Mouse (Mus musculus) stomach, postnatal 0 days (tissue): Measurements from ENCODE around the gene Cers3. TPM values are rescaled to one million over a fixed set of nuclear protein-coding genes. Genes with fewer than 3 reads are reported as not detected.

ENCODE experiments used
- ATAC-seq: fragments of 200-750 bp; cut with Nextera tagmentation; 2 replicates; pipeline ENCODE4 v1.8.0; 2017; ENCODE audit not compliant: low FRiP score, low TSS enrichment
- DNase-seq: peaks from one replicate; pipeline ENCODE4 v3.0.0-alpha.2; 2016; ENCODE audit warnings: low spot score
- H3K27ac ChIP-seq: fragments of 300-500 bp; sonication (generic); replicated peaks from 2 replicates; pipeline ENCODE4 v1.5.1; 2014; ENCODE audit warnings: mild to moderate bottlenecking, control low read depth
- H3K27me3 ChIP-seq: fragments of 300-500 bp; sonication (generic); 2 replicates; pipeline ENCODE4 v1.6.1; 2014; ENCODE audit warnings: low read length; ENCODE audit not compliant: control insufficient read depth, insufficient read depth
- H3K36me3 ChIP-seq: fragments of 300-500 bp; sonication (generic); 2 replicates; pipeline ENCODE4 v1.6.1; 2014; ENCODE audit warnings: low read length, mixed read lengths; ENCODE audit not compliant: control insufficient read depth, insufficient read depth
- H3K4me1 ChIP-seq: fragments of 300-500 bp; sonication (generic); replicated peaks from 2 replicates; pipeline ENCODE4 v1.6.1; 2014; ENCODE audit warnings: antibody characterized with exemption; ENCODE audit not compliant: control insufficient read depth, insufficient read depth
- H3K4me2 ChIP-seq: fragments of 300-500 bp; sonication (generic); replicated peaks from 2 replicates; pipeline ENCODE4 v1.6.1; 2014; ENCODE audit warnings: low read depth, mild to moderate bottlenecking, control low read depth, moderate library complexity
- H3K4me3 ChIP-seq: fragments of 300-500 bp; sonication (generic); 2 replicates; pipeline ENCODE4 v1.5.1; 2014; ENCODE audit warnings: low read depth, low read length, control low read depth
- H3K9ac ChIP-seq: fragments of 300-500 bp; sonication (generic); 2 replicates; pipeline ENCODE4 v1.6.1; 2014; ENCODE audit warnings: mild to moderate bottlenecking, low read length, control low read depth, mixed read lengths
- H3K9me3 ChIP-seq: fragments of 300-500 bp; sonication (generic); 2 replicates; pipeline ENCODE4 v1.6.1; 2016; ENCODE audit warnings: low read length; ENCODE audit not compliant: control insufficient read depth
- CTCF ChIP-seq: IDR thresholded peaks from 2 replicates; pipeline ENCODE4 v1.5.1; 2016; ENCODE audit warnings: antibody characterized with exemption, low read depth, mild to moderate bottlenecking, moderate library complexity
- EP300 ChIP-seq: optimal IDR thresholded peaks from 2 replicates; pipeline ENCODE3; 2016; ENCODE audit warnings: antibody characterized with exemption
- WGBS: fragments of 180-500 bp; shearing (Covaris S2); extraction: QIAGEN DNeasy Blood & Tissue Kit; methylation state at CpG from one replicate; pipeline ENCODE4 v1.1.7; 2014; 5-methylcytosine and 5-hydroxymethylcytosine counted together
- polyA plus RNA-seq: library from polyadenylated mRNA; unstranded; fragments of >200 nt; fragmentation: Nextera tagmentation; extraction: Ambion mirVana; gene quantifications from 2 replicates; pipeline ENCODE4 v1.2.1, GENCODE M21; 2015

The Cers3 gene
- polyA plus RNA-seq, 1 experiment from 2014 or later = 40.8 TPM

DNA sequence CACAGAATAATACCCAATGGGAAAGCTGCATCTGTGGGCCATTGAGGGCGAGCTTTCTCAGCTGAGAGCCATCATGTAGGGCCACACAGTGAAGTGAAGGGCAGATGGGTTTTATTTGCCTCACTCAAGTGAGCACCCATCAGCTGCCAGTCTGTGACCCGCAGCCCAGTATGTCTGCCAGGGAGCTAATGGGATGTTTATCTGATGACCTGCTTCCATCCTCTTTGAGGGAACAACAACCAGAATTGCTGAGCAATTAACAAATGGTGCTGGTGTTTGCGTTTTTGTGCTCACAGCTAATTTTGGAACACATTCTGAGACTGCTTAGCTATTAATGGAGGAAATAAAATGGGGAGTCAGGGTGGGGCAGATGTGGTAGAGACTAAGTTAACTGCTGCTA lies 108.9 kb downstream of the Cers3 start:
- TF ChIP-seq CTCF = no peak
- no peak for TF ChIP-seq EP300
- no peak overlapping the region for H3K4me3 ChIP-seq
- DNase-seq (no peak), ATAC-seq (no peak)
- no peaks in the 10 kb centered on the region for H3K4me1 ChIP-seq
- no peak overlapping the region for H3K27ac ChIP-seq
- H3K9me3 ChIP-seq = no peaks in the 10 kb centered on the region
- no peak overlapping the region for H3K4me2 ChIP-seq
- no peaks in the 10 kb centered on the region for H3K36me3 ChIP-seq
- no peak overlapping the region for H3K9ac ChIP-seq
- WGBS = 75% methylated on average over 3 of the region's 3 CpGs
- no peaks in the 10 kb centered on the region for H3K27me3 ChIP-seq

DNA sequence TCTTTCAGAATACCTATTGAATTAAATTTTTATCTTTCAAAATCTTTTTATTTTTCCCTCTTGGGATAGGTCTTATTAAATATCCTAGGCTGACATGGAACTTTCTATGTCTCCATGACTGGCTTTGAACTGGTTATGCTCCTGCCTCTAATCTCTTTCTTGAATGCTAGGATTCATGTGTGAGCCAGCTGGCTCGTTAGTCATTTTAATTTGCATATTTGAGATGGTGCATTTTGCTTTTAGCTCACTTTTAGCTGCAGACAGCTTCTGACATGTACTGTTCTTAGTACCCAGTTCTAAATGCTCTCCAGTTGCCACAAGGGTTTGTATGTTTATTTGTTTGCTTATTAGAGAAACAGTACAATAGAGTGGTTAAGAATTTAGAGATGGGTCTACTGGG lies 114.3 kb downstream of the Cers3 start:
- H3K4me1 ChIP-seq = no peaks in the 10 kb centered on the region
- no peaks in the 10 kb centered on the region for H3K9me3 ChIP-seq
- no peak overlapping the region for H3K27ac ChIP-seq
- no peak for ATAC-seq
- no peak overlapping the region for H3K4me3 ChIP-seq
- no peak overlapping the region for H3K4me2 ChIP-seq
- H3K9ac ChIP-seq = no peak overlapping the region
- no peak for TF ChIP-seq CTCF
- H3K27me3 ChIP-seq = no peaks in the 10 kb centered on the region
- DNase-seq = no peak
- 79% methylated on average over 1 of the region's 1 CpGs for WGBS
- H3K36me3 ChIP-seq = no peaks in the 10 kb centered on the region

DNA sequence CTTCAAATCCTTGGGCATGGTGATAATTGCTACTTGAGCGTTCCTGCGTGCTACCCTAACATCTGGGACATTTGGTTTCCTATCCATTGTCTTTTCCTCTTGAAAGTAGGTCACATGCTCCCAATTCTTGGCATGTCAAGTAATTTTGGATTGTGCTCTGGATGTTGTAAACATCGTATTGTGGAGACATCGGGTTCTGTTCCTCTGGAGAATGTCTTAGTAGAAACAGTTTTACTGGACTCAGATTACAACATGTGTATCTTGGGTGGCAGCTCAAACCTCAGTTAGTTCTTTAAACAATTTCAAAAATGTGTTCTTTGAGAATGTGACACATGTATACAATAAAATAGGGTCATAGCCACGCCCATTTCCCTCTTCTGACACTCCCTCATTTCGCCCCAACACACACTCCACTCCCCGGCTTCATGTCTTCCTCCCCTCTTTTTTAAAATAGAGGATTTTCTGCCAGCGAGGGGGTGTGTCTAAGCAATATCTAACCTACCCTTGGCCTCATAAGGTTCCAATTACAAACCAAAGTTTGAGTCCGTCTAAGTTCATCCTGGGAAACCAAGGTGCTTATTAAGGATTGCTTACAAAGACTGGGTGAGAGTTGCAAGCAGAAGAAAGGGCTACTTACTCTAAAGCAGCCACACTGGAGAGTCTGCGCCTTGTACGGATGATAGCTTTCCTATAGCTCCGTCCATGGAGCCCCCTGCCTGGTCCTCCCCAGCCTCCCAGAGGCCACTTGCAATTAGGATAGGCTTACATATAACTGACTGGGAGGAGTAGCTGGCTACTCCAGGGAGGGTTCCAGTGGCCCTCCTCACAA lies 115.2 kb downstream of the Cers3 start:
- Histone ChIP-seq H3K27ac (no peak overlapping the region), H3K4me1 (no peaks in the 10 kb centered on the region), H3K27me3 (no peaks in the 10 kb centered on the region), H3K9me3 (no peaks in the 10 kb centered on the region), H3K9ac (no peak overlapping the region), H3K36me3 (no peaks in the 10 kb centered on the region), H3K4me2 (no peak overlapping the region), H3K4me3 (no peak overlapping the region)
- TF ChIP-seq EP300 (no peak), CTCF (no peak)
- DNase-seq (no peak), ATAC-seq (peak; percentile 38; the same call in 1 of the 2 replicates)
- WGBS = 42% methylated on average over 12 of the region's 12 CpGs

DNA sequence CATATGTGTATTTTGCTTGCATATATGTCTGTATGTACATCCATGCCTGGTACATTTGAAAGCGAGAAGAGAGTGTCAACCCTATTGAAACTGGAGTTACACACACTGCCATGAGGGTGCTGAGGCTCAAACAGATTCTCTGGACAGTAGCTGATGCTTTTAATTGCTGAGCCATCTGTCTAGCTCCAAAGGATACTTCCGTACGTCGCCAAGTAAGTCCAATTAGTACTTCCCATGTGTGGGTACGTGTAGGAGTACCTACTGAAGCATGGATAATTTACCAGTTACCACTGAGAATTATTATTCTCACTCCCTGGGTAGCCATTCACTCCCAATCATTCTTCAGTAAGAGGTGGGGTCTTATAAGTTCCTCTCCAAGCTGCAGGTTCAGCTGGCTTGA lies 115.9 kb downstream of the Cers3 start:
- H3K27ac ChIP-seq = no peak overlapping the region
- no peak overlapping the region for H3K4me2 ChIP-seq
- TF ChIP-seq EP300 (no peak), CTCF (no peak)
- ATAC-seq (no peak), DNase-seq (no peak)
- H3K9ac ChIP-seq = no peak overlapping the region
- H3K4me3 ChIP-seq = no peak overlapping the region
- H3K36me3 ChIP-seq = no peaks in the 10 kb centered on the region
- no peaks in the 10 kb centered on the region for H3K27me3 ChIP-seq
- no peaks in the 10 kb centered on the region for H3K9me3 ChIP-seq
- H3K4me1 ChIP-seq = no peaks in the 10 kb centered on the region
- WGBS = 92% methylated on average over 5 of the region's 5 CpGs

DNA sequence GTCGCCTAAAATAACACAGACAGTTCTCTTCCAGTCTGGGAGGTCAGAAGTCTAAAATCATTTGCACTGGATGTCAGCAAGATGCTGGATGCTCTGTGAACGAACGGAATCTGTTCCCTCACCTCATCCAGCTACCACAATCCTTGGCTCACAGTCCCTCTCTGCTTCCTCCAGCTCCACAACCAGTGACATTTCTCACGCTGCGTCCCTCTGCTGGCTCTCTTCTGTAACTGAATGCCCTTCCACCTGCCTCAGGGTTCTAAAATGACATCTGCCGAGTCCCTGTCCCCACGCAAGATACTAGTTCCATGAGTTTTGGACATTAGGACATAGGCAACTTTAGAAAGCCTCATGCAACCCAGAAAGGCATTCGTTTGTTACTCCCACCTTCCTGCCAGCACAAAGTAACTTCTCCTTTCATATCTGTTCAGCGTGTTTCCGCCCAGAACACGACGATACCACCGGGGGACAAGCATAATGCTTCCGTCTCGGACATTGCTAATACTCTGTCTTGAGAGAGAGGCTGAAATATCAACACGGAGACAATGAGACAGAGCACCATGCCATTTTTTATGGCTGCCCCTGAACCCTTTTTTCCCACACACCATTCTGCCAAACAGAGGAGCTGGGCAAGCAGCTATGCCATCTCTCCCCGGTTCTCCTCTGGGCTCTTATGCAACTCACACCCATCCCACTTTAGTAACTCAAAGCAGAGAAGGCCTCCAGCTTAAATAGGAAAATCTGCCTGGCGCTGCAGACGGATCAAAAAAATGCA lies 123.8 kb downstream of the Cers3 start:
- no peak overlapping the region for H3K4me2 ChIP-seq
- 54% methylated on average over 19 of the region's 19 CpGs for WGBS
- DNase-seq = no peak

More for the DNA sequence above, 123.8 kb downstream of the Cers3 start:
- Histone ChIP-seq H3K9me3 (no peaks in the 10 kb centered on the region), H3K27ac (peak overlapping the region; percentile 71; the same call in 1 of the 2 replicates), H3K4me3 (no peak overlapping the region), H3K36me3 (no peaks in the 10 kb centered on the region), H3K4me1 (0 out of 2 replicates have a peak, but pooled peaks cover 11% of the 10 kb centered on the region), H3K27me3 (no peaks in the 10 kb centered on the region), H3K9ac (no peak overlapping the region)
- TF ChIP-seq CTCF = peak; percentile 42
- no peak for TF ChIP-seq EP300
- ATAC-seq = no peak
